Mouse (Mus musculus) myocyte (in vitro differentiated cells): ENCODE data around the gene Asna1.

Source experiments
- CEBPB ChIP-seq: IDR thresholded peaks from 2 replicates; pipeline ENCODE4 v1.6.1; 2011; ENCODE audit warnings: mild to moderate bottlenecking, moderate library complexity; ENCODE audit not compliant: poor library complexity, insufficient read depth, severe bottlenecking
- E2F4 ChIP-seq: IDR thresholded peaks from one replicate; pipeline ENCODE4 v1.6.1; 2011; ENCODE audit warnings: mild to moderate bottlenecking, control low read depth, moderate library complexity; ENCODE audit not compliant: insufficient read depth
- MAX ChIP-seq: IDR thresholded peaks from one replicate; pipeline ENCODE4 v1.6.1; 2011; ENCODE audit warnings: low read depth, mild to moderate bottlenecking, control low read depth
- MYOD1 ChIP-seq, 3 experiments: IDR thresholded peaks; one replicate each; pipeline ENCODE4 v1.6.1; 2011; ENCODE audit warnings: control low read depth in 2 of 3, low read depth in 2 of 3, mild to moderate bottlenecking in 2 of 3, moderate library complexity in 1 of 3; ENCODE audit not compliant: insufficient read length in 2 of 3, control insufficient read depth in 1 of 3
- POLR2A ChIP-seq: IDR thresholded peaks from one replicate; pipeline ENCODE4 v1.6.1; 2011; ENCODE audit warnings: low read depth, mild to moderate bottlenecking, control low read depth, moderate library complexity; ENCODE audit not compliant: insufficient read length
- SRF ChIP-seq: IDR thresholded peaks from one replicate; pipeline ENCODE4 v1.6.1; 2011; ENCODE audit warnings: low read depth; ENCODE audit not compliant: control insufficient read depth, insufficient read length
- TCF12 ChIP-seq: IDR thresholded peaks from one replicate; pipeline ENCODE4 v1.6.1; 2011; ENCODE audit warnings: mild to moderate bottlenecking, control low read depth; ENCODE audit not compliant: poor library complexity, insufficient read depth, severe bottlenecking

- TF ChIP-seq TCF12 (no peak), MAX (no peak), POLR2A (no peak), E2F4 (no peak), SRF (no peak), MYOD1 (IDR thresholded peaks at IDR 0.05; ENCODE audit: control insufficient read depth in 1 of 3, insufficient read length in 2 of 3, low read depth in 2 of 3) (no peak), CEBPB (no peak)
Observed at GRCm38 (mm10) chr8:85065213-85065612, 40.1 kb upstream of the Asna1 start.
